Mouse (Mus musculus): ENCODE results near the gene Pyy.

GRCm38 (mm10) chr11:102082322-102082721, 25.3 kb downstream of the Pyy start:
- TF ChIP-seq CTCF (IDR thresholded peaks at IDR 0.05; ENCODE audit: control insufficient read depth, insufficient read depth, low read length) (no peak), POLR2A (IDR thresholded peaks at IDR 0.05; ENCODE audit: borderline replicate concordance, control insufficient read depth, low read depth, low read length) (no peak)

Measured in bone marrow, adult 2 months (tissue).